In genomic region chrX:68691936-68692335, GRCm38 (mm10) we compare ENCODE assay signal across 8 mouse cellular contexts. TPM values are rescaled to one million over a fixed set of nuclear protein-coding genes. Genes with fewer than 3 reads are reported as not detected.
DNase-seq lines count a peak whose midpoint lies in the region; ATAC-seq and TF ChIP-seq lines count a peak whose summit lies in the region.
"Not testable (repeated sequence)": the region's sequence is repeated elsewhere in the genome, so short reads cannot be mapped to it uniquely, and the experiment has no call there.

No protein-coding gene starts in this region.

- 66% methylated on average over 8 of the region's 8 CpGs for WGBS in liver, embryonic 13.5 days (ENCODE audit: insufficient replicate concordance)
- WGBS in liver, embryonic 15.5 days (ENCODE audit: insufficient replicate concordance) = 67% methylated on average over 8 of the region's 8 CpGs
- 68% methylated on average over 8 of the region's 8 CpGs for WGBS in liver, postnatal 0 days (ENCODE audit: insufficient replicate concordance)

- TF ChIP-seq EP300 in MEL (IDR thresholded peaks at IDR 0.05; ENCODE audit: low read depth in 1 of 2, low read length in 2 of 2); liver, postnatal 0 days (IDR thresholded peaks at IDR 0.05; ENCODE audit: low read depth): not testable (repeated sequence)

- not testable (repeated sequence) for H3K79me2 ChIP-seq in MEL (ENCODE audit: control insufficient read depth, insufficient read depth, low read length, poor library complexity)

- H3K27ac ChIP-seq in MEL (ENCODE audit: control insufficient read depth, low read depth, low read length); liver, embryonic 13.5 days; liver, embryonic 15.5 days (replicated peaks); liver, postnatal 0 days (ENCODE audit: low read depth): not testable (repeated sequence)

- not testable (repeated sequence) for TF ChIP-seq POLR2A in MEL (IDR thresholded peaks at IDR 0.05; ENCODE audit: control insufficient read depth in 1 of 2, insufficient read depth in 1 of 2, low read depth in 1 of 2, low read length in 2 of 2, poor library complexity in 1 of 2)

- DNase-seq in ES-CJ7 (ENCODE audit: low read depth, low spot score) = peak; percentile 2
- peak; percentile 56 for DNase-seq in MEL (ENCODE audit: low read depth, low spot score)
- DNase-seq in c-Kit-positive CD71-positive TER-119-positive erythroid progenitor cells, embryonic 14.5 days (ENCODE audit: low spot score) = peak; percentile 9
- not testable (repeated sequence) for DNase-seq in liver, embryonic 13.5 days; liver, postnatal 0 days

- H3K4me3 ChIP-seq in MEL (ENCODE audit: control insufficient read depth in 1 of 2, insufficient read depth in 1 of 2, low read depth in 2 of 2, low read length in 2 of 2); liver, embryonic 13.5 days (replicated peaks); liver, embryonic 15.5 days (replicated peaks); liver, postnatal 0 days (ENCODE audit: low read depth, low read length): not testable (repeated sequence)

- not testable (repeated sequence) for TF ChIP-seq RAD21 in MEL (IDR thresholded peaks at IDR 0.05; ENCODE audit: low read depth, low read length)

- peak; percentile 42; the same call in 1 of the 2 replicates for ATAC-seq in granulocyte monocyte progenitor cell, adult 5-6 weeks (replicated peaks; ENCODE audit: poor library complexity, severe bottlenecking)
- 0 out of 2 replicates have a peak, but pooled peaks have one; percentile 29 for ATAC-seq in liver, embryonic 13.5 days (ENCODE audit: low read depth)
- peak; percentile 22; the same call in 1 of the 2 replicates for ATAC-seq in liver, embryonic 15.5 days (ENCODE audit: insufficient read depth)
- ATAC-seq in liver, postnatal 0 days = peak; percentile 40
- ATAC-seq in megakaryocyte-erythroid progenitor cell, adult 5-6 weeks (replicated peaks; ENCODE audit: low FRiP score, low TSS enrichment, poor library complexity, severe bottlenecking) = peak; percentile 87

- not testable (repeated sequence) for H3K9me3 ChIP-seq in MEL (replicated peaks; ENCODE audit: insufficient read depth, low read length); liver, embryonic 13.5 days (replicated peaks); liver, embryonic 15.5 days (replicated peaks); liver, postnatal 0 days (ENCODE audit: low read length)

- H3K36me3 ChIP-seq in MEL (ENCODE audit: control insufficient read depth in 1 of 2, insufficient read depth in 2 of 2, low read length in 2 of 2) = peaks cover 0 to 18% of the 10 kb centered on the region in 2 experiments; a peak in 2 of 4 replicates
- peaks cover 14% of the 10 kb centered on the region; the same call in 1 of the 2 replicates for H3K36me3 ChIP-seq in liver, embryonic 13.5 days
- peaks cover 15% of the 10 kb centered on the region; the same call in 1 of the 2 replicates for H3K36me3 ChIP-seq in liver, embryonic 15.5 days (replicated peaks)
- not testable (repeated sequence) for H3K36me3 ChIP-seq in liver, postnatal 0 days (replicated peaks; ENCODE audit: insufficient read depth, low read length)

- not testable (repeated sequence) for H3K4me1 ChIP-seq in MEL (ENCODE audit: control insufficient read depth in 1 of 2, insufficient read depth in 2 of 2, low read length in 2 of 2); liver, embryonic 13.5 days (replicated peaks); liver, embryonic 15.5 days (replicated peaks); liver, postnatal 0 days (ENCODE audit: insufficient read depth)

- H3K9ac ChIP-seq in MEL (ENCODE audit: control insufficient read depth, low read depth, low read length, poor library complexity, severe bottlenecking); liver, embryonic 13.5 days; liver, embryonic 15.5 days; liver, postnatal 0 days (replicated peaks): not testable (repeated sequence)

- not testable (repeated sequence) for H3K27me3 ChIP-seq in MEL (ENCODE audit: control insufficient read depth in 1 of 2, insufficient read depth in 2 of 2, low read length in 2 of 2); liver, embryonic 13.5 days; liver, embryonic 15.5 days; liver, postnatal 0 days (ENCODE audit: insufficient read depth, low read length)

- H3K4me2 ChIP-seq in liver, embryonic 13.5 days; liver, embryonic 15.5 days; liver, postnatal 0 days (ENCODE audit: low read depth, low read length): not testable (repeated sequence)

- TF ChIP-seq CTCF in MEL (IDR thresholded peaks at IDR 0.05 in 2 of 3, conservative IDR thresholded peaks at IDR 0.05 in 1 of 3; ENCODE audit: control insufficient read depth in 1 of 3, insufficient read depth in 1 of 3, low read depth in 2 of 3, low read length in 3 of 3, poor library complexity in 1 of 3, severe bottlenecking in 1 of 3); liver, postnatal 0 days (IDR thresholded peaks at IDR 0.05; ENCODE audit: low read depth): not testable (repeated sequence)

TF ChIP-seq in MEL, 35 proteins besides CTCF, POLR2A, EP300 and RAD21:
- TF ChIP-seq TAL1 (IDR thresholded peaks at IDR 0.05; ENCODE audit: low read length) = peak; percentile 26
- TF ChIP-seq USF1 (IDR thresholded peaks at IDR 0.05; ENCODE audit: low read depth, low read length) = peak; percentile 47; the same call in 1 of the 2 replicates

RNA-seq across cellular contexts. Expression of gene Fmr1, which starts 13.6 kb away (rescaled TPM):
- 30.0 and 31.0 TPM in 2 replicates for total RNA-seq in MEL (2012; rRNA removed)
- polyA plus RNA-seq in MEL (2012; ENCODE audit: insufficient read depth in 1 of 2, insufficient read length in 2 of 2, low read depth in 1 of 2, low replicate concordance in 2 of 2, missing spikeins in 1 of 2) = 100 to 1,000 TPM in 1 of 2 experiments, 10 to 100 TPM in 1; 54.5 to 255 TPM
- 53.9 and 61.2 TPM in 2 replicates for total RNA-seq in granulocyte monocyte progenitor cell, adult 5-6 weeks (2014; fragmentation: Nextera tagmentation)
- 72.6 and 88.9 TPM in 2 replicates for total RNA-seq in granulocyte monocyte progenitor cell, adult 5-6 weeks (2017)
- 24.3 and 34.3 TPM in 2 replicates for polyA plus RNA-seq in liver, embryonic 13.5 days (2015; fragmentation: Nextera tagmentation; extraction: Ambion mirVana)
- polyA plus RNA-seq in liver, embryonic 15.5 days (2015; fragmentation: Nextera tagmentation; extraction: Ambion mirVana) = 22.5 and 22.9 TPM in 2 replicates
- 12.1 and 13.9 TPM in 2 replicates for polyA plus RNA-seq in liver, postnatal 0 days (2015; fragmentation: Nextera tagmentation; extraction: Ambion mirVana)
- total RNA-seq in megakaryocyte-erythroid progenitor cell, adult 5-6 weeks (2014; fragmentation: Nextera tagmentation) = 69.6 and 87.1 TPM in 2 replicates
- 95.4 and 134 TPM in 2 replicates for total RNA-seq in megakaryocyte-erythroid progenitor cell, adult 5-6 weeks (2017)

Comparison
In these comparisons a context has a peak if more than half of its experiments do, and no peak if none do; other contexts are left out.
1. ATAC-seq: peak in every context shown above with its lines; median percentile 87 in megakaryocyte-erythroid progenitor cell, adult 5-6 weeks; 42 in granulocyte monocyte progenitor cell, adult 5-6 weeks; 40 in liver, postnatal 0 days; 29 in liver, embryonic 13.5 days; 22 in liver, embryonic 15.5 days.